Mouse (Mus musculus) C2C12 (cell line): Measurements from ENCODE around the gene Slc38a2. TPM values are rescaled to one million over a fixed set of nuclear protein-coding genes. Genes with fewer than 3 reads are reported as not detected.

ENCODE experiments used
- H3K27me3 ChIP-seq: one replicate; pipeline ENCODE4 v1.6.1; 2011; ENCODE audit not compliant: control insufficient read depth, insufficient read depth, insufficient read length
- H3K36me3 ChIP-seq: one replicate; pipeline ENCODE4 v1.6.1; 2011; ENCODE audit not compliant: control insufficient read depth, insufficient read depth
- H3K4me3 ChIP-seq: one replicate; pipeline ENCODE4 v1.5.1; 2011; ENCODE audit warnings: mild to moderate bottlenecking, control low read depth; ENCODE audit not compliant: poor library complexity, insufficient read depth, severe bottlenecking
- H3K79me2 ChIP-seq: one replicate; pipeline ENCODE4 v1.6.1; 2011; ENCODE audit not compliant: control insufficient read depth, insufficient read depth
- H3K79me3 ChIP-seq: one replicate; pipeline ENCODE4 v1.6.1; 2011; ENCODE audit warnings: low read depth, control low read depth
- H3ac ChIP-seq: one replicate; pipeline ENCODE3; 2011; ENCODE audit warnings: low read depth; ENCODE audit not compliant: control insufficient read depth, insufficient read length
- CEBPB ChIP-seq: IDR thresholded peaks from one replicate; pipeline ENCODE4 v1.6.1; 2011; ENCODE audit warnings: low read depth, mild to moderate bottlenecking, control low read depth, moderate library complexity
- CTCF ChIP-seq: IDR thresholded peaks from one replicate; pipeline ENCODE4 v1.5.1; 2011; ENCODE audit not compliant: control insufficient read depth, insufficient read depth, insufficient read length
- FOSL1 ChIP-seq: IDR thresholded peaks from one replicate; pipeline ENCODE4 v1.8.0; 2011; ENCODE audit warnings: mild to moderate bottlenecking, low read length; ENCODE audit not compliant: poor library complexity, insufficient read depth, severe bottlenecking
- MAX ChIP-seq: IDR thresholded peaks from one replicate; pipeline ENCODE4 v1.6.1; 2011; ENCODE audit warnings: mild to moderate bottlenecking, control low read depth
- MYOD1 ChIP-seq: IDR thresholded peaks from one replicate; pipeline ENCODE4 v1.6.1; 2011; ENCODE audit warnings: low read depth; ENCODE audit not compliant: control insufficient read depth, insufficient read length
- MYOG ChIP-seq: IDR thresholded peaks from one replicate; pipeline ENCODE4 v1.6.1; 2011; ENCODE audit not compliant: control insufficient read depth, insufficient read length; ENCODE audit errors: extremely low read depth
- USF1 ChIP-seq: IDR thresholded peaks from one replicate; pipeline ENCODE4 v1.6.1; 2011; ENCODE audit warnings: low read depth, mild to moderate bottlenecking, control low read depth, moderate library complexity
- polyA plus RNA-seq: library from polyadenylated mRNA; unstranded; fragments of >200 nt; fragmentation: generic; extraction: Trizol; gene quantifications from one replicate; pipeline ENCODE4 v1.2.1, GENCODE M21; 2012; ENCODE audit warnings: missing spikeins

The Slc38a2 gene
- polyA plus RNA-seq, 1 experiment: 99.9 TPM

DNA sequence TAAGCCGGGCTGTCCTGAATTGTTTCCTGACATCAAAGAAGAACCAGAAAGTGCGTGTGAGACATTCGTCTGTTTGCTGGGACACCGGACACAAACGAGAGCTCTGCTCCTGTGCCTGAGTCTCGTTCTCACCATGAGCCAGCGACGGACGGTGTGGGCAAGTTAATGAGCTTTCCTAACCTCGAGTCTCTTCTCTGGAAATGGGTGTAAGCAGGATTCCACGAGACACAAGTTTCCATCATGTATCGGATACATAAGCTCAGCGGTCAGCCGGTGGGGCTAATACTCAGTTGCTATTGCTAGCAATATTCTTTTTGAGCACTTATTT is 41.3 kb downstream of the Slc38a2 start:
- H3K79me2 ChIP-seq: no peaks in the 10 kb centered on the region
- H3K4me3 ChIP-seq: no peak overlapping the region
- no peak for TF ChIP-seq MYOG
- no peak for TF ChIP-seq CEBPB
- no peak for TF ChIP-seq FOSL1
- TF ChIP-seq MYOD1: no peak
- TF ChIP-seq USF1: no peak
- TF ChIP-seq CTCF: no peak
- TF ChIP-seq MAX: no peak

DNA sequence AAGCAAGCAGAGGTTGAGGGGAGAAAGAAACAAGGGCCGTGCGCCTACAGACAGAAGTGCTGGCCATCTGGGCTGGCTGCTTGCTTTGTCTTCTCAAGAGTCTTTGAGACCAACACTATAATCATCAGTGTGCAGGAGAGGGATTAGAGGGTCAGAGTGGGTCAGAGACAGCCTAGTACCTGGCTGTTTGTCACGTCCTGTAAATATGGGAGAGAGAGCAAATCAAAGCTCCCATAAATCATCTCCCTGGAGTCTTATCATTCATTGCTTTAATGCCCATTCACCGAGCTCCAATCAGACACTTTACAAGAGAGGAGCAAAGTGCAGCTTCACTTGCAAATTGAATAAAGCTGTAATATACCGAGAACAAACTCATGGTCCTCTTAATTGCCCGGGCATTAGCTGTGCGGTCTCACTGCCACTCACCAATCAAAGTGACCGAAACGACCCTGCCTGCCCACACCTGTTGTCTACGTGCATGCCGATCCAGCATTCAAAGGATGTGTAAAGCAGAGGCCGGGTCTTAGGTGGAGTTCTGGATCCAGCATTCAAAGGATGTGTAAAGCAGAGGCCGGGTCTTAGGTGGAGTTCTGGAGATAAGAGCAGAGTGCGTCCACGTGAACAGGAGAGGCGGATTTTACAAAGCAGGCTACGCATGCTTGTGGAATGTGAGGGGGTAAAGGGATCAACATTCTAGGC is 41.8 kb downstream of the Slc38a2 start:
- H3K4me3 ChIP-seq: no peak overlapping the region
- H3K79me3 ChIP-seq: no peaks in the 10 kb centered on the region
- H3K79me2 ChIP-seq: no peaks in the 10 kb centered on the region
- H3K36me3 ChIP-seq: no peaks in the 10 kb centered on the region
- H3ac ChIP-seq: no peak overlapping the region
- TF ChIP-seq USF1 (no peak), CTCF (no peak), MYOG (no peak), MYOD1 (no peak), CEBPB (no peak), FOSL1 (no peak), MAX (no peak)
- H3K27me3 ChIP-seq: peaks cover 3% of the 10 kb centered on the region

More for the DNA sequence above, 41.3 kb downstream of the Slc38a2 start:
- Histone ChIP-seq H3K27me3 (peaks cover 3% of the 10 kb centered on the region), H3K36me3 (no peaks in the 10 kb centered on the region), H3K79me3 (no peaks in the 10 kb centered on the region), H3ac (no peak overlapping the region)

DNA sequence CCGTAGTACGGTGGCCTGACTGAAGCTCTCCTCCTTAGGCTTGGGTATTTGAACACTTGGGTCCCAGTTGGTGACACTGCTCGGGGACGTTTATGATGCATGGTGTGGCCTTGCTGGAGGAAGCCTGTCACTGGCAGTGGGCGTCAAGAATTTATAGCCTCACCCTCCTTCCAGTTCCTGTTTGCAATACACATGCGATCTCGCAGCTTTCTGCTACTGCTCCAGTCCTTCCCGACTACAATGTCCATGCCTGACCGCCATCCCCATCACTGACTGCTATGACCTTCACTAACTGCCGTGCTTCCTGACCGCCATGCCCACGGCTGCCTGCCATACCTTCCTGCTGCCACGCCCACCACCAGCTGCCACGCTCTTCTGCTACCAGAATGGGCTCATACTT is 44.0 kb downstream of the Slc38a2 start:
- no peak overlapping the region for H3K4me3 ChIP-seq
- no peak for TF ChIP-seq USF1
- TF ChIP-seq FOSL1: no peak
- no peak for TF ChIP-seq MYOG
- no peak for TF ChIP-seq MAX
- TF ChIP-seq CEBPB: no peak
- TF ChIP-seq MYOD1: no peak
- TF ChIP-seq CTCF: no peak
- H3ac ChIP-seq: no peak overlapping the region
- no peaks in the 10 kb centered on the region for H3K36me3 ChIP-seq
- peaks cover 3% of the 10 kb centered on the region for H3K27me3 ChIP-seq
- no peaks in the 10 kb centered on the region for H3K79me3 ChIP-seq
- H3K79me2 ChIP-seq: no peaks in the 10 kb centered on the region

DNA sequence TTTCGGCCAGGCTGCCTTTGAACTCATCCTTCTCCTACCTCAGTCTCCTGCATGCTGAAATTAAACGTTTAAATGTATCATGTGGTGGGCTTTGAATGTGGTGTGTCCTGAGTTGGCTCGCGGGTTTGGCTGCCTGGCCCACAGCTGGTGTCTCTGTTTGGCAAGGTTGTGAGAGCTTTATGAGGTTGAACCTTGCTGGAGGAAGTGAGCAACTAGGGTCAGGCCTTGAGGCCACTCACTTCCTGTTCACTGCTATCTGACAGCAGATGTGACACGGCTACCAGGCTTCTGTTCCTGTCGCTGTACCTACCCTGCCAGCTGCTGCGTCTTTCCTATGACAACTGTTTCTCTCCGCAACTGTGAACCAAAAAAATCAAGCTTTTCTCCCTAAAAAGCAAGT is 44.8 kb downstream of the Slc38a2 start:
- TF ChIP-seq CEBPB: no peak
- TF ChIP-seq MYOD1: no peak
- no peak for TF ChIP-seq MYOG
- no peak for TF ChIP-seq MAX
- TF ChIP-seq FOSL1: no peak
- no peak for TF ChIP-seq CTCF
- no peak for TF ChIP-seq USF1
- Histone ChIP-seq H3ac (no peak overlapping the region), H3K36me3 (no peaks in the 10 kb centered on the region), H3K4me3 (no peak overlapping the region), H3K79me2 (no peaks in the 10 kb centered on the region), H3K27me3 (peaks cover 3% of the 10 kb centered on the region), H3K79me3 (no peaks in the 10 kb centered on the region)

DNA sequence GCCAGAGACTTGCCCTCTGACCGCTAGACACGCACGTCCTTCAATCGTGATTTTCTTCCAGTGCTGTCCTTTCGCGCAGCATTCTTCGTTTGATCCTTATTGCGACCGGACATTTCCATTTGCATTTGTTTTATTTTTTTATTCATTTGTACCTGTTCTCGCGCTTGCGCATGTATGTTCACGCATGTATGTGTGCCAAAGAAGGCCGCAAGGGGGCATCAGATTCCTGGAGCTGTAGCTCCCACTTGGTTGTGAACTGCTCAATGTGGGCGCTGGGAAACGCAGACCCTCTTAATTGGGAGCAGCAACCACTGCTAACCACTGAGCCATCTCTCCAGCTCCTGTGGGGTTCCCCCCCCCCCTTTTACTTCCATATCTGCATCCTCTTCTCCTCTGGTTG is 46.5 kb downstream of the Slc38a2 start:
- Histone ChIP-seq H3ac (no peak overlapping the region), H3K79me3 (no peaks in the 10 kb centered on the region), H3K36me3 (no peaks in the 10 kb centered on the region), H3K27me3 (peaks cover under 1% of the 10 kb centered on the region), H3K4me3 (no peak overlapping the region), H3K79me2 (no peaks in the 10 kb centered on the region)
- TF ChIP-seq USF1 (no peak), MYOD1 (no peak), CEBPB (no peak), MAX (no peak), CTCF (no peak)

DNA sequence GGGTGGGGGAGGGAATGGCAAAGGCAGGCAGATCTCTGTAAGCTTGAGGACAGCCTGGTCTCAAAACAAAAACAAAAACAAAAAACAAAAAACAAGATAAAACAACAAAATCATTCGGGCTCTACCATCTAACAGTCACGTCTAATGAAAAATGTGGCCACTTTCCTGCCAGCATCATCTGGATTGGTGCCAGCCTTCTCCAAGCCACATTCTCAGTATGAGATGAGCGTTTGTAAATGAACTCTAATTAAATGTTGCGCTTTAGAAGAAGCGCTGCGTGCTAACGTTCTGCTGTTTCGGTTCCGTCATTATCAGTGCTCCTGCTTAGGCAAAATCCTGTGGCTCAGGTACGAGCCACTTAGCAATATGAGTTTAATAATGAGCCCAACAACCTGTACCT is 47.0 kb downstream of the Slc38a2 start:
- no peaks in the 10 kb centered on the region for H3K27me3 ChIP-seq
- no peak overlapping the region for H3K4me3 ChIP-seq
- no peaks in the 10 kb centered on the region for H3K36me3 ChIP-seq
- no peaks in the 10 kb centered on the region for H3K79me3 ChIP-seq
- TF ChIP-seq FOSL1: no peak
- no peak for TF ChIP-seq CTCF
- no peak for TF ChIP-seq MYOG
- TF ChIP-seq MAX: no peak
- TF ChIP-seq USF1: no peak
- no peak for TF ChIP-seq MYOD1
- no peak for TF ChIP-seq CEBPB
- H3ac ChIP-seq: no peak overlapping the region
- no peaks in the 10 kb centered on the region for H3K79me2 ChIP-seq
